Mouse (Mus musculus): ENCODE results near the gene Slc38a8.

GRCm38 (mm10) chr8:119437506-119437905, 64.0 kb downstream of the Slc38a8 start:
- TF ChIP-seq POLR2A (IDR thresholded peaks at IDR 0.05; ENCODE audit: insufficient read length, low read depth) (no peak), POLR2AphosphoS2 (IDR thresholded peaks at IDR 0.05; ENCODE audit: insufficient read length, low read depth) (no peak), CEBPB (IDR thresholded peaks at IDR 0.05; ENCODE audit: insufficient read depth, poor library complexity, severe bottlenecking) (no peak), MAX (IDR thresholded peaks at IDR 0.05; ENCODE audit: low read depth) (no peak), TCF12 (IDR thresholded peaks at IDR 0.05; ENCODE audit: insufficient read depth, poor library complexity, severe bottlenecking) (no peak), MYOD1 (IDR thresholded peaks at IDR 0.05; ENCODE audit: control insufficient read depth in 1 of 3, insufficient read length in 2 of 3, low read depth in 2 of 3) (no peak), E2F4 (IDR thresholded peaks at IDR 0.05; ENCODE audit: insufficient read depth) (no peak)

Measured in myocyte (in vitro differentiated cells).